Mouse (Mus musculus) myocyte (in vitro differentiated cells): ENCODE measurements around the gene Lhfpl4.

Source experiments
- CEBPB ChIP-seq: IDR thresholded peaks from 2 replicates; pipeline ENCODE4 v1.6.1; 2011; ENCODE audit warnings: mild to moderate bottlenecking, moderate library complexity; ENCODE audit not compliant: poor library complexity, insufficient read depth, severe bottlenecking
- E2F4 ChIP-seq: IDR thresholded peaks from one replicate; pipeline ENCODE4 v1.6.1; 2011; ENCODE audit warnings: mild to moderate bottlenecking, control low read depth, moderate library complexity; ENCODE audit not compliant: insufficient read depth
- MAX ChIP-seq: IDR thresholded peaks from one replicate; pipeline ENCODE4 v1.6.1; 2011; ENCODE audit warnings: low read depth, mild to moderate bottlenecking, control low read depth
- MYOG ChIP-seq, 3 experiments: IDR thresholded peaks; one replicate each; pipeline ENCODE4 v1.6.1; 2011; ENCODE audit warnings: control low read depth in 2 of 3, low read depth in 2 of 3, mild to moderate bottlenecking in 2 of 3; ENCODE audit not compliant: insufficient read length in 2 of 3, control insufficient read depth in 1 of 3, insufficient read depth in 1 of 3
- POLR2A ChIP-seq: IDR thresholded peaks from one replicate; pipeline ENCODE4 v1.6.1; 2011; ENCODE audit warnings: low read depth, mild to moderate bottlenecking, control low read depth, moderate library complexity; ENCODE audit not compliant: insufficient read length
- POLR2AphosphoS2 ChIP-seq: IDR thresholded peaks from one replicate; pipeline ENCODE4 v1.6.1; 2011; ENCODE audit warnings: low read depth, control low read depth; ENCODE audit not compliant: insufficient read length
- SRF ChIP-seq: IDR thresholded peaks from one replicate; pipeline ENCODE4 v1.6.1; 2011; ENCODE audit warnings: low read depth; ENCODE audit not compliant: control insufficient read depth, insufficient read length
- TCF12 ChIP-seq: IDR thresholded peaks from one replicate; pipeline ENCODE4 v1.6.1; 2011; ENCODE audit warnings: mild to moderate bottlenecking, control low read depth; ENCODE audit not compliant: poor library complexity, insufficient read depth, severe bottlenecking
- TCF3 ChIP-seq: IDR thresholded peaks from one replicate; pipeline ENCODE4 v1.6.1; 2011; ENCODE audit warnings: low read depth, control low read depth; ENCODE audit not compliant: insufficient read length

DNA sequence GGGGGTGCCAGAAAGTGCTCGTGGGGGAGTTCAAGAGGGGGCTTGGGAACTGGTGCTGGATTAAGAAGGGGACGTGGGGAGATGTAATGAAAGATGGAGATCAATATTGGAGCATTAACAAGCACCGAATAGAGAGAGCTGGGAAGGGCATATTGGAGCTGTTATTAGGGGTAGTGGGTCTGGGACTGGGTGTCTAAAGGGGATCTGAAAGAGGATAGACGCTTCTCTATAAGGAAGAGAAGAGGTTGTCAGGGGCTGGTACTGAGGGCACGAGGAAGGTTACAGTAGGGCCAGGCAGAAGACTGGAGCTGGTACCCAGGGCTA, 705 bp downstream of the Lhfpl4 start:
- TF ChIP-seq MAX (no peak), MYOG (IDR thresholded peaks at IDR 0.05; ENCODE audit: control insufficient read depth in 1 of 3, insufficient read depth in 1 of 3, insufficient read length in 2 of 3, low read depth in 2 of 3) (no peak), POLR2A (no peak), TCF12 (no peak), E2F4 (no peak), CEBPB (no peak), TCF3 (no peak), POLR2AphosphoS2 (no peak), SRF (no peak)
